Mouse (Mus musculus) embryonic facial prominence, embryonic 12.5 days (tissue): ENCODE measurements around the gene Rsph10b. TPM values are rescaled to one million over a fixed set of nuclear protein-coding genes. Genes with fewer than 3 reads are reported as not detected.

Experiments
- ATAC-seq: fragments of 200-750 bp; cut with Nextera tagmentation; 2 replicates; pipeline ENCODE4 v1.8.0; 2017; ENCODE audit not compliant: insufficient number of reproducible peaks, insufficient read depth, low FRiP score, low TSS enrichment
- H3K27ac ChIP-seq: fragments of 300-500 bp; sonication (generic); 2 replicates; pipeline ENCODE4 v1.5.1; 2016; ENCODE audit warnings: mild to moderate bottlenecking
- H3K27me3 ChIP-seq: fragments of 300-500 bp; sonication (generic); 2 replicates; pipeline ENCODE4 v1.6.1; 2016; ENCODE audit warnings: mild to moderate bottlenecking, moderate library complexity
- H3K36me3 ChIP-seq: fragments of 300-500 bp; sonication (generic); 2 replicates; pipeline ENCODE4 v1.6.1; 2016; ENCODE audit warnings: mild to moderate bottlenecking
- H3K4me1 ChIP-seq: fragments of 300-500 bp; sonication (generic); 2 replicates; pipeline ENCODE4 v1.6.1; 2016
- H3K4me2 ChIP-seq: fragments of 300-500 bp; sonication (generic); replicated peaks from 2 replicates; pipeline ENCODE4 v1.6.1; 2016; ENCODE audit warnings: mild to moderate bottlenecking, moderate library complexity
- H3K4me3 ChIP-seq: fragments of 300-500 bp; sonication (generic); 2 replicates; pipeline ENCODE4 v1.5.1; 2016; ENCODE audit warnings: mild to moderate bottlenecking
- H3K9ac ChIP-seq: fragments of 300-500 bp; sonication (generic); 2 replicates; pipeline ENCODE4 v1.6.1; 2016; ENCODE audit warnings: mild to moderate bottlenecking, moderate library complexity
- H3K9me3 ChIP-seq: fragments of 300-500 bp; sonication (generic); 2 replicates; pipeline ENCODE4 v1.6.1; 2016; ENCODE audit warnings: mild to moderate bottlenecking, moderate library complexity
- WGBS: fragments of 180-500 bp; shearing (Covaris S2); methylation state at CpG from one replicate; pipeline ENCODE4 v1.1.7; 2016; 5-methylcytosine and 5-hydroxymethylcytosine counted together
- polyA plus RNA-seq: library from polyadenylated mRNA; unstranded; fragments of >200 nt; fragmentation: Nextera tagmentation; extraction: Ambion mirVana; gene quantifications from 2 replicates; pipeline ENCODE4 v1.2.1, GENCODE M21; 2016

Gene Rsph10b
- polyA plus RNA-seq, 1 experiment from 2014 or later, result 0.77 TPM

- H3K4me1 ChIP-seq, result no peaks in the 10 kb centered on the region
- H3K27ac ChIP-seq, result no peak overlapping the region
- 90% methylated on average over 14 of the region's 14 CpGs for WGBS
- no peak for ATAC-seq
- H3K9me3 ChIP-seq, result no peaks in the 10 kb centered on the region
- no peak overlapping the region for H3K4me3 ChIP-seq
- no peaks in the 10 kb centered on the region for H3K36me3 ChIP-seq
- no peak overlapping the region for H3K9ac ChIP-seq
- no peaks in the 10 kb centered on the region for H3K27me3 ChIP-seq
- H3K4me2 ChIP-seq, result no peak overlapping the region
Measured at GRCm38 (mm10) chr5:143943231-143944125, 10.6 kb downstream of the Rsph10b start.

- ATAC-seq, result no peak
- Histone ChIP-seq H3K9ac (no peak overlapping the region), H3K27ac (no peak overlapping the region), H3K4me1 (no peaks in the 10 kb centered on the region), H3K36me3 (no peaks in the 10 kb centered on the region), H3K9me3 (no peaks in the 10 kb centered on the region), H3K4me2 (no peak overlapping the region), H3K27me3 (no peaks in the 10 kb centered on the region), H3K4me3 (no peak overlapping the region)
- WGBS, result 84% methylated on average over 12 of the region's 12 CpGs
Measured at GRCm38 (mm10) chr5:143948361-143948760, 15.5 kb downstream of the Rsph10b start.

DNA sequence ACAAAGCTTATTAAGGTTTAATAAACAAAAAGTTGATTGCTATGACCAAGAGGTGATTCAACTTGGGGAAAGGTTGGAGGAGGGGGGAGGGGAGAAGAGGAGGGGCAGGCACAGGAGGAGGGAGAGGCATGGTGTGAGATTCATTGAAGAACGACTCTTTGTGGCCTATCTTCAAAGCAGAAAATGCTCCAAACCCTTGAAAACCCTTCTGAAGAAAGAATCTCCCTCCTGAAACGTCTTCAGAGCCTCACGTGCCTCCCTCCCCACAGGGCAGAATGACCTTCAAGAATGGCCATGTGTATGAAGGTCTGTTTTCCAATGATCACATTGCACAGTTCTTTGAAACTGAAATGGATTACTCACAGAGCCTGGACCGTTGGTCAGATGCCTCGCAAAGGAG lies 17.2 kb downstream of the Rsph10b start:
- no peak overlapping the region for H3K27ac ChIP-seq
- H3K4me2 ChIP-seq, result no peak overlapping the region
- no peaks in the 10 kb centered on the region for H3K27me3 ChIP-seq
- H3K36me3 ChIP-seq, result no peaks in the 10 kb centered on the region
- H3K4me1 ChIP-seq, result no peaks in the 10 kb centered on the region
- no peaks in the 10 kb centered on the region for H3K9me3 ChIP-seq
- 60% methylated on average over 5 of the region's 5 CpGs for WGBS
- no peak overlapping the region for H3K9ac ChIP-seq
- no peak overlapping the region for H3K4me3 ChIP-seq
- ATAC-seq, result no peak

DNA sequence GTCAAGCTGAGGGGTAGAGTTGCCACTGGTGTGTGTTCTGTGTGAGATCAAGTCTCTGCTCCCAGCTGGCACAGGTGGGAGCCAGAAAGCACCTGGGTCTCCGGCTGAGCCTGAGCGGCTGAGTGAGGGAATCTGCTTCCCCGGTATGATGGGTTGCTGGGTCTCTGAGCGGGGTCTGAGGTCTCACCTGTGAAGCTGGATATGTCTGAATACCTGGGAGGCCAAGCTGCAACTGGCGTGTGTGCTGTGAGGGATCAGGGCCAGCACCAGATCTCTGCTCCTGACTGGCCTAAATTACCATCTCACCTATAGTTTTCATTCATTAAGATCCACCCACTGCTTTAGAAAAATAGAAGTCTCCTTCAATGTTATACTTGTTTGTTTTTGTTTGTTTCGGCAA lies 24.3 kb downstream of the Rsph10b start:
- H3K4me2 ChIP-seq, result no peak overlapping the region
- no peak overlapping the region for H3K9ac ChIP-seq
- no peaks in the 10 kb centered on the region for H3K9me3 ChIP-seq
- H3K4me3 ChIP-seq, result no peak overlapping the region
- WGBS, result 93% methylated on average over 6 of the region's 6 CpGs
- no peak for ATAC-seq
- no peaks in the 10 kb centered on the region for H3K36me3 ChIP-seq
- H3K4me1 ChIP-seq, result no peaks in the 10 kb centered on the region
- no peaks in the 10 kb centered on the region for H3K27me3 ChIP-seq
- H3K27ac ChIP-seq, result no peak overlapping the region

GRCm38 (mm10) chr5:143959551-143959950 lies 26.7 kb downstream of the Rsph10b start:
- Histone ChIP-seq H3K27me3 (no peaks in the 10 kb centered on the region), H3K4me1 (no peaks in the 10 kb centered on the region), H3K9ac (no peak overlapping the region), H3K4me2 (no peak overlapping the region), H3K9me3 (no peaks in the 10 kb centered on the region), H3K27ac (no peak overlapping the region), H3K4me3 (no peak overlapping the region), H3K36me3 (no peaks in the 10 kb centered on the region)
- no peak for ATAC-seq
- WGBS, result 88% methylated on average over 11 of the region's 11 CpGs

DNA sequence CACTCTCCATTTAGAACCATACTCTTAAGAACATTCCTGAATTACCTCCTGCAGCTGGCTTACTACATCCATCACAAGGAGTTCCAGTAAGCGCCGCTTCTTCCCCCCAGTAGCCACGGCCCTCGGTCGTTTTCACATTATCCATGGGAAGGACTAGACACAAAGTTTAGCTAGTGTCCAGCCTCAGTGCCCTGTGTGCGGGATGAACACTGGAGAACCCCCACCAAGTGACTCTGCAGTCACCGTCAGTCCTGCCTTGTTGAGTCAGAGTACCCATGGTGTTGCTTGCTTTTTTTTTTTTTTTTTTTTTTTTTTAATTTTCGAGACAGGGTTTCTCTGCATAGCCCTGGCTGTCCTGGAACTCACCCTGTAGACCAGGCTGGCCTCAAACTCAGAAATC lies 28.3 kb downstream of the Rsph10b start:
- ATAC-seq, result no peak
- no peaks in the 10 kb centered on the region for H3K27me3 ChIP-seq
- no peak overlapping the region for H3K27ac ChIP-seq
- H3K4me1 ChIP-seq, result no peaks in the 10 kb centered on the region
- H3K4me3 ChIP-seq, result no peak overlapping the region
- H3K9ac ChIP-seq, result no peak overlapping the region
- H3K4me2 ChIP-seq, result no peak overlapping the region
- H3K9me3 ChIP-seq, result no peaks in the 10 kb centered on the region
- H3K36me3 ChIP-seq, result no peaks in the 10 kb centered on the region
- WGBS, result 80% methylated on average over 8 of the region's 8 CpGs

- H3K36me3 ChIP-seq, result no peaks in the 10 kb centered on the region
- H3K27ac ChIP-seq, result no peak overlapping the region
- no peaks in the 10 kb centered on the region for H3K27me3 ChIP-seq
- no peaks in the 10 kb centered on the region for H3K4me1 ChIP-seq
- H3K9me3 ChIP-seq, result no peaks in the 10 kb centered on the region
- ATAC-seq, result no peak
- H3K9ac ChIP-seq, result no peak overlapping the region
- WGBS, result 88% methylated on average over 12 of the region's 12 CpGs
- H3K4me3 ChIP-seq, result no peak overlapping the region
- no peak overlapping the region for H3K4me2 ChIP-seq
Measured at GRCm38 (mm10) chr5:143965586-143966345, 32.9 kb downstream of the Rsph10b start.

GRCm38 (mm10) chr5:143966671-143967070 lies 33.8 kb downstream of the Rsph10b start:
- no peaks in the 10 kb centered on the region for H3K27me3 ChIP-seq
- no peaks in the 10 kb centered on the region for H3K36me3 ChIP-seq
- WGBS, result 89% methylated on average over 12 of the region's 12 CpGs
- no peaks in the 10 kb centered on the region for H3K9me3 ChIP-seq
- H3K4me2 ChIP-seq, result no peak overlapping the region
- H3K4me3 ChIP-seq, result no peak overlapping the region
- H3K27ac ChIP-seq, result no peak overlapping the region
- H3K9ac ChIP-seq, result no peak overlapping the region
- no peaks in the 10 kb centered on the region for H3K4me1 ChIP-seq
- ATAC-seq, result no peak

DNA sequence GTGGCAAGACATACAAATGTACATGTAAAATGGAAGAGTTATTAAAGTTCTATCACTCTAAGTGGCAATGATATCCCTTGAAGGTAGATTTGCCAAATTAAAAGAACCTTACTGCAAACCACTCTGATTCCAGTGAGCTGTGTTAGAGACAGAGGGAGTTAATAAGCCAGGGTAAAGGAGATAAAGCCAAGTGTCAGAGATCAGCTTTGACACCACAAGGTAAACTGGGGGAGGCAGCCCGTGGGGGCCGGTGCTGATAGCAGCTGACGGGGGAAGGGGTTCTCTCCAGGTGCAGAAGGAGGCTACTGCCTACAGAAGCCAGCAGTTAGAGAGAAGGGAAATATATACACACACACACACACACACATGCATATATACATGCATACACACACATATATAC lies 39.8 kb downstream of the Rsph10b start:
- Histone ChIP-seq H3K4me3 (no peak overlapping the region), H3K4me1 (no peaks in the 10 kb centered on the region), H3K36me3 (no peaks in the 10 kb centered on the region), H3K4me2 (no peak overlapping the region), H3K27ac (no peak overlapping the region), H3K27me3 (no peaks in the 10 kb centered on the region), H3K9me3 (no peaks in the 10 kb centered on the region), H3K9ac (no peak overlapping the region)
- no peak for ATAC-seq
- 79% methylated on average over 3 of the region's 3 CpGs for WGBS

GRCm38 (mm10) chr5:143974931-143975630 lies 42.2 kb downstream of the Rsph10b start:
- Histone ChIP-seq H3K36me3 (no peaks in the 10 kb centered on the region), H3K4me3 (no peak overlapping the region), H3K4me1 (no peaks in the 10 kb centered on the region), H3K4me2 (no peak overlapping the region), H3K9ac (no peak overlapping the region), H3K27ac (no peak overlapping the region), H3K9me3 (no peaks in the 10 kb centered on the region), H3K27me3 (no peaks in the 10 kb centered on the region)
- 52% methylated on average over 4 of the region's 4 CpGs for WGBS
- no peak; the same call in 1 of the 2 replicates for ATAC-seq

DNA sequence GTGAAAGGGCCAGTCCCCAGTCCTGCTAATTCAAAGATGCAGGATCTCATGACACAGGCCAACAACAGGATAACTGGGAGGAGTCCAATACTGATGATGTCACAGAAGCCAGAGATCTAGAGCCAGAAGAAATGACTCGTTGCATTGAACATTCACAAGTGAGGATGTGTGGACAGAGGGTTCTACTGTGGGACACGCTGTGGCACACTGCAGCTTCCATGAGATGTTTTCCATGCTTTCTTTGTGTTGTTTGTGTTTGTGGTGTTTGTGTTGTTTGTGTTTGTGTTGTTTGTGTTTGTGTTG lies 42.7 kb downstream of the Rsph10b start:
- H3K9me3 ChIP-seq, result no peaks in the 10 kb centered on the region
- no peak overlapping the region for H3K4me2 ChIP-seq
- H3K9ac ChIP-seq, result no peak overlapping the region
- WGBS, result 66% methylated on average over 2 of the region's 2 CpGs
- ATAC-seq, result no peak
- H3K27ac ChIP-seq, result no peak overlapping the region
- H3K27me3 ChIP-seq, result no peaks in the 10 kb centered on the region
- H3K36me3 ChIP-seq, result no peaks in the 10 kb centered on the region
- no peak overlapping the region for H3K4me3 ChIP-seq
- no peaks in the 10 kb centered on the region for H3K4me1 ChIP-seq

DNA sequence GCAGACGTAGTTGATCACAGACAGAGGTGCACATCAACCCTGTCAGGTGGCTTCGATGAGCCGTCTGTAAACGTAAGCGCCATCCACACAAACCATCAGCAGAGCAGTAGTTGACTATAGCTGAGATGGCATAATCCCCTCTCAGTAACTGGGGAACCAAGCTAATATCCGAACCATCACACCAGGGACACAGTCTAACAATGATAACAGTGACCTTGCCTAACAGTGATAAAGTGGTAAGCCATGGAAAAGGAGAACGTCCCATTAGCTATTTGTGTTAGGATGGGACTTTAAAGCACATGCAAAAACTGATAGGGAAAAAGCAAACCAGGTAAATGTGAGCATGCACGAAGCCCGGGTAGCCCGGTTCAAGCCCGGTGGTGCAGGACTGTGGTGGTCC lies 43.4 kb downstream of the Rsph10b start:
- H3K4me1 ChIP-seq, result no peaks in the 10 kb centered on the region; the same call in 1 of the 2 replicates
- WGBS, result 90% methylated on average over 11 of the region's 11 CpGs
- no peak for ATAC-seq
- H3K4me3 ChIP-seq, result no peak overlapping the region
- H3K36me3 ChIP-seq, result no peaks in the 10 kb centered on the region
- H3K9ac ChIP-seq, result no peak overlapping the region
- no peak overlapping the region for H3K27ac ChIP-seq
- H3K27me3 ChIP-seq, result no peaks in the 10 kb centered on the region
- no peak overlapping the region for H3K4me2 ChIP-seq
- no peaks in the 10 kb centered on the region for H3K9me3 ChIP-seq
